Mouse (Mus musculus) megakaryocyte, embryonic 14.5 days (primary cell): ENCODE results near the gene 1700069L16Rik. TPM values are rescaled to one million over a fixed set of nuclear protein-coding genes. Genes with fewer than 3 reads are reported as not detected.

Experiments used
- H3K27me3 ChIP-seq: replicated peaks from 2 replicates; pipeline ENCODE3; 2012; ENCODE audit warnings: inconsistent platforms
- H3K36me3 ChIP-seq: replicated peaks from 2 replicates; pipeline ENCODE3; 2012; ENCODE audit warnings: low read length, inconsistent platforms, mixed read lengths
- H3K4me1 ChIP-seq: 2 replicates; pipeline ENCODE4 v1.6.1; 2012; ENCODE audit warnings: inconsistent platforms
- H3K4me3 ChIP-seq: replicated peaks from 2 replicates; pipeline ENCODE3; 2012; ENCODE audit warnings: moderate library complexity, mild to moderate bottlenecking, inconsistent platforms
- H3K9me3 ChIP-seq: 2 replicates; pipeline ENCODE4 v1.6.1; 2012; ENCODE audit warnings: inconsistent platforms
- FLI1 ChIP-seq: IDR thresholded peaks from 2 replicates; pipeline ENCODE4 v1.6.1; 2012; ENCODE audit warnings: low read length, inconsistent platforms, mixed read lengths
- GATA1 ChIP-seq: IDR thresholded peaks from 3 replicates; pipeline ENCODE4 v1.6.1; 2012; ENCODE audit warnings: mixed read lengths, low read length, inconsistent platforms, borderline replicate concordance
- polyA plus RNA-seq: library from polyadenylated mRNA; stranded (reverse); fragments of >175 nt; gene quantifications from 2 replicates; pipeline ENCODE4 v1.2.3, GENCODE M21; 2012; ENCODE audit warnings: low replicate concordance; ENCODE audit not compliant: insufficient read depth

Gene 1700069L16Rik
- polyA plus RNA-seq, 1 experiment = not detected

DNA sequence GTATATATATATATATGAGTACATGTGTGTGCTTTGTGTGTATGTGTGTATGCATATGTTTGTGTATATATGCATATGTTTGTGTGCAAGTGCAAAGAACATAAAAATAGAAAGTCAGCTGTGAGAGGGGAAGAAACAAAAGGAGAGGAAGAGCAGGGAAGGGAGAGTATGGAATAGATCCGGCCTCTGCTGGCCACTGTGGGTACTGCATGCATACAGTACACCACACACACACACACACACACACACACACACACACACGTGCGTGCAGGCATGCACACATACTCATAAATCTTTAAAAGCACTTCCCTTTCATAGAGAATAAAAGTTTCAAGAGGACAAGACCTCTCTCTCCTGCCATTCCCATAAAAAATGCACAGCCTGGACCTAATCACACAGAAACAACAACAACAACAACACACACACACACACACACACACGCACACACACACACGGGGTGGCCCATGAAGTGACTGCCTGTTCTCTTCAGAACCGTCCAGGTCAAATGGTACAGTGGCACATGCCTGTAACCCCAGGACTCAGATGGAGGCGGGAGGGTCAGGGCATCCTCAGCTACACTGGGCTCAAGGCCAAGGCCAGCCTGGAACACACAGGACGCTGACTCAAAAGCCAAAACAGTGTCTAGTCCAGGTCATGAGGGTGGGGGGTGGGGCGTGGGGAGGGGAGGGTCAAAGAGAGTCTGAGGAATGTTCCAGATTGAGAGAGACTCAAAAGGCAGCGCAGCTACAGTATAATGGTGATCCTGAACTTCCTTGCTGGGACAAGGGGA, 2.2 kb downstream of the 1700069L16Rik start:
- no peak for TF ChIP-seq FLI1
- no peak for TF ChIP-seq GATA1
- H3K9me3 ChIP-seq = 0 out of 2 replicates have a peak, but pooled peaks cover 5% of the 10 kb centered on the region
- H3K27me3 ChIP-seq = peaks cover 32% of the 10 kb centered on the region
- H3K4me3 ChIP-seq = no peak overlapping the region
- H3K36me3 ChIP-seq = no peaks in the 10 kb centered on the region
- H3K4me1 ChIP-seq = peaks cover 6% of the 10 kb centered on the region; the same call in 1 of the 2 replicates

GRCm38 (mm10) chr5:113719221-113719661, 5.3 kb downstream of the 1700069L16Rik start:
- no peak for TF ChIP-seq FLI1
- no peak for TF ChIP-seq GATA1
- 0 out of 2 replicates have a peak, but pooled peaks cover 5% of the 10 kb centered on the region for H3K9me3 ChIP-seq
- H3K4me1 ChIP-seq = peaks cover 9% of the 10 kb centered on the region; the same call in 1 of the 2 replicates
- no peak overlapping the region for H3K4me3 ChIP-seq
- no peaks in the 10 kb centered on the region for H3K36me3 ChIP-seq
- peaks cover 25% of the 10 kb centered on the region for H3K27me3 ChIP-seq

GRCm38 (mm10) chr5:113716581-113717388, 7.8 kb downstream of the 1700069L16Rik start:
- no peak for TF ChIP-seq FLI1
- TF ChIP-seq GATA1 = no peak

GRCm38 (mm10) chr5:113712861-113713260, 11.7 kb downstream of the 1700069L16Rik start:
- Histone ChIP-seq H3K4me3 (no peak overlapping the region), H3K9me3 (peaks cover 5% of the 10 kb centered on the region; the same call in 1 of the 2 replicates), H3K27me3 (peaks cover 20% of the 10 kb centered on the region), H3K4me1 (0 out of 2 replicates have a peak, but pooled peaks cover 6% of the 10 kb centered on the region), H3K36me3 (no peaks in the 10 kb centered on the region)
- TF ChIP-seq GATA1 (no peak), FLI1 (no peak)

More at GRCm38 (mm10) chr5:113716581-113717388, 7.8 kb downstream of the 1700069L16Rik start:
- Histone ChIP-seq H3K4me3 (no peak overlapping the region), H3K27me3 (peaks cover 14% of the 10 kb centered on the region), H3K36me3 (no peaks in the 10 kb centered on the region), H3K4me1 (0 out of 2 replicates have a peak, but pooled peaks cover 6% of the 10 kb centered on the region), H3K9me3 (peaks cover 3% of the 10 kb centered on the region; the same call in 1 of the 2 replicates)

GRCm38 (mm10) chr5:113703803-113704585, 20.6 kb downstream of the 1700069L16Rik start:
- TF ChIP-seq FLI1 (no peak), GATA1 (no peak)
- Histone ChIP-seq H3K27me3 (peaks cover 56% of the 10 kb centered on the region), H3K4me3 (no peak overlapping the region), H3K36me3 (no peaks in the 10 kb centered on the region), H3K9me3 (no peaks in the 10 kb centered on the region), H3K4me1 (no peaks in the 10 kb centered on the region)

DNA sequence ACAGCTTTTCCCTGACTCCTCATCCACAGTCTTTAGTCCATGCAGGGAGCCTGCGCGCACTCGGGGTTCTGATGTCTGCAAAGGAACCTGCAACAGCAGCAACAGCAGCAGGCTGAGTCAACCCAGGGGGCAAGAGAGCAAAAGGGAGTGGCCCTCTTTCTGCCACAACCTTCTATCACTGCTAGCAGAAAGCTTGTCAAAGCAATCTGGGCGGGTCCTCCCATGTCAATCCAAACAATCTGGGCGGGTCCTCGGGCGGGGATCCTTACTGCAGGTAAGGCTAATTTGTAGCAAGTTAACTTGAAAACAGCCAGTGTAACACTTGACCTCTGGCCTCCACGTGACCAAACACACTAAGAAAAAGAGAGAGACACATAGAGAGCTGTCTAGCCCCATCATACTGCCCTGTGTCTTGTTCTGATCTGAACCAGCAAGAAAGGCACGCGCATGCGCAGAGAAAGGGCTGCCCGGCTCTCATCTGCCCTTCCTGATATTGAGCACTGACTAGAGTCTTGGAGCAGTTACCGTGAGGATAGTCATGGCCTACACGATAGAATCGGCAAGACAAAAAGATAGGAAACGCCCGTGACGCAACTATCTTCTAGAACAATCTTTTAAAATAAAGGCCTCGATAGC, 24.1 kb downstream of the 1700069L16Rik start:
- peaks cover 45% of the 10 kb centered on the region for H3K27me3 ChIP-seq
- no peaks in the 10 kb centered on the region for H3K9me3 ChIP-seq
- no peak overlapping the region for H3K4me3 ChIP-seq
- TF ChIP-seq GATA1 (no peak), FLI1 (no peak)
- no peaks in the 10 kb centered on the region for H3K36me3 ChIP-seq
- no peaks in the 10 kb centered on the region for H3K4me1 ChIP-seq

DNA sequence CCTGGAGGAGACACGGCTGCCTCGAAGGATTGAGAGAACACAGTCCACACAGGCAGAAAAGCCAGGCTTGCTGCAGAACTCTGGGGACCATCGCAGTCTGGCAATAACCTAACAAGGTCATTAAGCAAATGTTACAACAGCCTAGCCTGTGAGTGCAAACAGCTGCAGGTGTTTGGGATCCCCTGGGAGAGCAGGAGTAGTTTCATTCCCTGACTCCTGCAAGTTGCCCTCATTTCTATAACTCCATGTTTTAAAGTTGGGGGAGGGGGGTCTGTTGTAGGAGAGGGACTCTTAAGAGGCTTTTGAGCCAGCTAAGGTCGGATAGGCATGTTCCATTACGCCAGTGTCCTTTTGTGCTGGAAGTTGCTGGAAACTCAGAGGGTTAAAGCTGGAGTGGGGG, 30.2 kb downstream of the 1700069L16Rik start:
- TF ChIP-seq GATA1 (no peak), FLI1 (no peak)
- peaks cover 9% of the 10 kb centered on the region for H3K9me3 ChIP-seq
- H3K4me3 ChIP-seq = no peak overlapping the region
- no peaks in the 10 kb centered on the region for H3K36me3 ChIP-seq
- peaks cover 13% of the 10 kb centered on the region for H3K27me3 ChIP-seq
- no peaks in the 10 kb centered on the region; the same call in 1 of the 2 replicates for H3K4me1 ChIP-seq

GRCm38 (mm10) chr5:113694000-113694399, 30.6 kb downstream of the 1700069L16Rik start:
- Histone ChIP-seq H3K4me1 (no peaks in the 10 kb centered on the region; the same call in 1 of the 2 replicates), H3K36me3 (no peaks in the 10 kb centered on the region), H3K4me3 (no peak overlapping the region), H3K9me3 (peaks cover 9% of the 10 kb centered on the region), H3K27me3 (peaks cover 13% of the 10 kb centered on the region)
- TF ChIP-seq GATA1 = no peak
- no peak for TF ChIP-seq FLI1
